Mouse (Mus musculus): ENCODE data around the gene Gm20662. TPM values are rescaled to one million over a fixed set of nuclear protein-coding genes. Genes with fewer than 3 reads are reported as not detected.
A peak's percentile ranks its signal among the peaks of the same experiment; 100 is the strongest.

The Gm20662 gene
- polyA plus RNA-seq, 1 experiment from 2014 or later = 0.69 TPM

DNA sequence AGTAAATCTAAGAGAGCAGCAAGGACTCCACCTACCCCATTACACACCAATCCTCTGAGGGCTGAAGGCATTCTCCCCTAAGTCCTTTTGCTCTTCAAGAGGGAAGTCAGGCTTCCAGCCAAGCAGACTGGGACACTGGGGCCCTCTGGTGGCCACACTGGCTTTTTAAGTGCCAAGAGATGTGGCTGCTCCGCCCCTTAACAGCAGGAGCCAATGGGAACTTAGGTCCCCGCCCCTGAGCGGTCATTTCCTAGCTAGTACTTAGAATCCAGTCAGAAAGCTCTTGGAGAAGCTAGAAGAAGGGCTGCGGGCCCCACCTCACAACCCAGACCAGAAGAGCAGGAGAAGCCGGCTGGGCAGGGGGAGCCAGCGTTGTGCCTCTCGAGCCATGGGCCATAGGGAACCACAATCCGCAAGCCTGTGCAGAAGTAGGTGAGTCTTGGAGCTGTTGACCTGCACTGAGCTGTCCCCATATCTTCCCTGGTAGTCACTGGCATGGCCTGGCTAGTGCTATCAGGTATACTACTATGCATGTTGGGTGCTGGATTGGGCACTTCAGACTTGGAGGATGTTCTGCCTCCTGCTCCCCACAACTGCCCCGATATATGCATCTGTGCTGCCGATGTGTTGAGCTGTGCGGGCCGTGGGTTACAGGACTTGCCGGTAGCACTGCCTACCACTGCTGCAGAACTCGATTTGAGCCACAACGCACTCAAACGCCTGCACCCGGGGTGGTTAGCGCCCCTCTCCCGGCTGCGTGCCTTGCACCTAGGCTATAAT lies 56.9 kb downstream of the Gm20662 start, which contains the start of gene Amigo3:
TSS of gene Amigo3 (plus strand) at position 275 of the 780 bp plus-strand sequence.
- Histone ChIP-seq H3K9me3 (no peaks in the 10 kb centered on the region), H3K27me3 (ENCODE audit: insufficient read depth, poor library complexity, severe bottlenecking) (no peaks in the 10 kb centered on the region), H3K27ac (peak within 1 kb of the TSS; percentile 57), H3K36me3 (peaks cover 64% of the 10 kb centered on the region), H3K4me3 (peak within 1 kb of the TSS; percentile 42), H3K4me1 (peaks cover 26% of the 10 kb centered on the region)
- DNase-seq (ENCODE audit: low spot score) = peak; percentile 97
- WGBS = 54% methylated on average over 20 of the region's 20 CpGs

DNA sequence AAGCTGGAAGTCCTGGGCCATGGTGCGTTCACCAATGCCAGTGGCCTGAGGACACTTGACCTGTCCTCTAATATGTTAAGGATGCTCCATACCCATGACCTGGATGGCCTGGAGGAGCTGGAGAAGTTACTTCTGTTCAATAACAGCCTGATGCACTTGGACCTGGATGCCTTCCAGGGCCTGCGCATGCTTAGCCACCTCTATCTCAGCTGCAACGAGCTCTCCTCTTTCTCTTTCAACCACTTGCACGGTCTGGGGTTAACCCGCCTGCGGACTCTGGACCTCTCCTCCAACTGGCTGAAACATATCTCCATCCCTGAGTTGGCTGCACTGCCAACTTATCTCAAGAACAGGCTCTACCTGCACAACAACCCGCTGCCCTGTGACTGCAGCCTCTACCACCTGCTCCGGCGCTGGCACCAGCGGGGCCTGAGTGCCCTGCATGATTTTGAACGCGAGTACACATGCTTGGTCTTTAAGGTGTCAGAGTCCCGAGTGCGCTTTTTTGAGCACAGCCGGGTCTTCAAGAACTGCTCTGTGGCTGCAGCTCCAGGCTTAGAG lies 57.6 kb downstream of the Gm20662 start:
- no peaks in the 10 kb centered on the region for H3K9me3 ChIP-seq
- no peaks in the 10 kb centered on the region for H3K27me3 ChIP-seq (ENCODE audit: insufficient read depth, poor library complexity, severe bottlenecking)
- H3K27ac ChIP-seq = peak overlapping the region; percentile 57
- H3K4me3 ChIP-seq = no peak overlapping the region
- peak; percentile 74 for DNase-seq (ENCODE audit: low spot score)
- 91% methylated on average over 15 of the region's 15 CpGs for WGBS
- H3K4me1 ChIP-seq = peaks cover 20% of the 10 kb centered on the region
- H3K36me3 ChIP-seq = peaks cover 71% of the 10 kb centered on the region

DNA sequence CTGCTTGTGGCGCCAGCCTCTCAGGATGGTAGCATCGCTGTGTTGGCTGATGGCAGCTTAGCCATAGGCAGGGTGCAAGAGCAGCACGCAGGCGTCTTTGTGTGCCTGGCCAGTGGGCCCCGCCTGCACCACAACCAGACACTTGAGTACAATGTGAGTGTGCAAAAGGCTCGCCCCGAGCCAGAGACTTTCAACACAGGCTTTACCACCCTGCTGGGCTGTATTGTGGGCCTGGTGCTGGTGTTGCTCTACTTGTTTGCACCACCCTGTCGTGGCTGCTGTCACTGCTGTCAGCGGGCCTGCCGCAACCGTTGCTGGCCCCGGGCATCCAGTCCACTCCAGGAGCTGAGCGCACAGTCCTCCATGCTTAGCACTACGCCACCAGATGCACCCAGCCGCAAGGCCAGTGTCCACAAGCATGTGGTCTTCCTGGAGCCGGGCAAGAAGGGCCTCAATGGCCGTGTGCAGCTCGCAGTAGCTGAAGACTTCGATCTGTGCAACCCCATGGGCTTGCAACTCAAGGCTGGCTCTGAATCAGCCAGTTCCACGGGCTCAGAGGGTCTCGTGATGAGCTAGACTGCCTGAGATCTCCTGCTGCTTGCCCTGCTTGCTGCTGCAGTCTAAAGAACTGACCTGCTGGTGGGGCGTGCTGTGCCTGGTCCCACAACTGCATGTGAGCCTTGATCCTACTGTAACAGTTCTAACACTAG lies 58.3 kb downstream of the Gm20662 start:
- WGBS = 84% methylated on average over 22 of the region's 22 CpGs
- peaks cover 78% of the 10 kb centered on the region for H3K36me3 ChIP-seq
- no peak overlapping the region for H3K4me3 ChIP-seq
- no peaks in the 10 kb centered on the region for H3K9me3 ChIP-seq
- peak; percentile 75 for DNase-seq (ENCODE audit: low spot score)
- no peak overlapping the region for H3K27ac ChIP-seq
- no peaks in the 10 kb centered on the region for H3K27me3 ChIP-seq (ENCODE audit: insufficient read depth, poor library complexity, severe bottlenecking)
- peaks cover 19% of the 10 kb centered on the region for H3K4me1 ChIP-seq

DNA sequence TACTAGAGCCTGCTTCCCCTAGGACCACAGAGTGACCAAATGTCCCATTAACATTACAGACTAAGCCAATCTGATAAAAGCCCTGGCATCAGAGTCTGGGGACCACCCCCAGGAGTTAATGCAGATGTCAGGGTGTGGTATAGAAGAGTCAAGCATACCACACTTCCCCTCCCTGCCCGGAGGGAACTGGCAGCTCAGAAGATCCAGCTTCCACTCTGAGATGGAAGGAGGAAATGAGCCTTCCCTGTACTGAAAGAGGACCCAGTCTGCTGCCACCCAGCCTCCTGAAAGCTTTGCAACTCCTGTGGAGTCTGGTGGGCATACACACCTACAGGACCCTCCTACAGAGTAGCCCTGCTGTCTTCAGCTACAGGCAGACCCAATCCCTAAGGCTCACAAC lies 58.9 kb downstream of the Gm20662 start:
- Histone ChIP-seq H3K4me3 (no peak overlapping the region), H3K27ac (no peak overlapping the region), H3K9me3 (no peaks in the 10 kb centered on the region), H3K4me1 (peaks cover 14% of the 10 kb centered on the region), H3K36me3 (peaks cover 84% of the 10 kb centered on the region), H3K27me3 (ENCODE audit: insufficient read depth, poor library complexity, severe bottlenecking) (no peaks in the 10 kb centered on the region)
- WGBS = 63% methylated on average over 1 of the region's 1 CpGs
- DNase-seq (ENCODE audit: low spot score) = peak; percentile 68

DNA sequence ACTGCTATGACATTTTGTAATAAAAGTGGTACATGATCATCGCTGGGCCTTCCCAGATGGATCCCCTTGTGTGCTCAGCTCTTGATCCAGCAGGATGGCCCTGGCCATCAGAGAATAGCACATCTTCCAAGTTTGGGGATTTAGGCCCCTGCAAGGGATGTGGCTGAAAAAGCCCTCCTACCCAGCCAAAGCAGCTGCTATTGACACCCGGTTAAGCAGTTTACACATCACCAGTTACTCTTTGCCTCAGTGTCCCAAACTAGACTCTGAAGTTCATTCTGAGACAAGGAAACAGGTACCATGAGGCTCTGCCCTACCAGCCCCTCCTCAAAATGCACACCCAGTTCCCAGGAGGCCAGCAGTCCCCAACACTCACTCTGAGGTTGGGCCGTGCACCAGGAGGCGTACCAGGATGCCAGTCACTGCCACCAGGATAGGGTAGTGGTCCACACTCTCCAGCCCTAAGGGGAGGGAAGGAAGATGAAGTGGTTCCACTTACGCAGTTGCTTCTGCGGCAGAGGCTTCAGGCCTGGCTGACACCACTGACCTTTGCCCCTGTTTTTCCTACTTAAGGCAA lies 59.6 kb downstream of the Gm20662 start:
- H3K9me3 ChIP-seq = no peaks in the 10 kb centered on the region
- no peak overlapping the region for H3K4me3 ChIP-seq
- H3K27me3 ChIP-seq (ENCODE audit: insufficient read depth, poor library complexity, severe bottlenecking) = no peaks in the 10 kb centered on the region
- peak; percentile 55 for DNase-seq (ENCODE audit: low spot score)
- H3K27ac ChIP-seq = no peak overlapping the region
- H3K36me3 ChIP-seq = peaks cover 83% of the 10 kb centered on the region
- H3K4me1 ChIP-seq = peaks cover 19% of the 10 kb centered on the region
- 89% methylated on average over 6 of the region's 6 CpGs for WGBS

DNA sequence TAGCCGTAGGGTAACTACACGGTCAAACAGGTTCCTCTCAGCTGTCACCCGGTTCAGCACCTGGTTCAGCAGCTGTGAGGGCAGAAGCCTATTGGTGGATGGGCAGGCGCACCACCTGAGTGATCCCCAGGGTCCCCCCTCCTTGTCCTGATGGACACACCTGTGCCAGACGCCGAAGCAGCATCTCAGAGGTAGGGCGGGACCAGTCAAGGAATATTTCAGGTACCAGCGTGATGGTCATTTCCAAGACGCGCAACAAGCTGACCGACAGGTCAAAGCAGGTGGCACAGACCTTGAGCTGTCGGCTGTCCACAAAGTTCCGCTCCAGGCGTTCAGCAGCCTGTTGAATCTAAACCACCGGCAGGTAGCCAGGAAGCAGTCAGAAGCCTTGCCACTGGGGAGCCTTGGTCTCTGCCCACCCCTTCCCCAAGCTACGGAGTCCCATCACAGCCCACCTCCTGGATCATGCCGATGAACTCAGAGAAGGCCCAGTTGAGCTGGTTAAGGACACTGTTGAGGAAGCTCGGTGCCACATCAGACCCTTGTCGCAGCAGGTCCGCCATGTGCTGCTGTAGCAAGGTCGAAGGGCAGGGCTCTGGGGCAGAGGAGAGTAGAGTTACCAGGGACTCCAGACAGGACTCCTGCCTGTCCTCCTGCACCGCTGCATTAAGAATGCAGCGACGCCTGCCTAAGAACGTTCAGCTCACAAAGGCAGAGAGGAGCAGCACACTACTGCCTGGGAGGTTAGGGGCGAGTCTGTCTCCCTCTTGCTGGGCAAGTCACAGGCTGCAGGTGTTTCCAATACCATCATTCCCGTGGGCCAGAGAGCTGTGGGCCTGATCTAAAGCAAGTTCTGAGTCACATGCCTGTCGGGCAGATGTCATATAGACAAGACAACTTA lies 60.5 kb downstream of the Gm20662 start:
- H3K4me3 ChIP-seq = no peak overlapping the region
- H3K27ac ChIP-seq = no peak overlapping the region
- peaks cover 80% of the 10 kb centered on the region for H3K36me3 ChIP-seq
- H3K27me3 ChIP-seq (ENCODE audit: insufficient read depth, poor library complexity, severe bottlenecking) = no peaks in the 10 kb centered on the region
- H3K9me3 ChIP-seq = no peaks in the 10 kb centered on the region
- 83% methylated on average over 28 of the region's 28 CpGs for WGBS
- H3K4me1 ChIP-seq = peaks cover 23% of the 10 kb centered on the region
- peak; percentile 74 for DNase-seq (ENCODE audit: low spot score)

DNA sequence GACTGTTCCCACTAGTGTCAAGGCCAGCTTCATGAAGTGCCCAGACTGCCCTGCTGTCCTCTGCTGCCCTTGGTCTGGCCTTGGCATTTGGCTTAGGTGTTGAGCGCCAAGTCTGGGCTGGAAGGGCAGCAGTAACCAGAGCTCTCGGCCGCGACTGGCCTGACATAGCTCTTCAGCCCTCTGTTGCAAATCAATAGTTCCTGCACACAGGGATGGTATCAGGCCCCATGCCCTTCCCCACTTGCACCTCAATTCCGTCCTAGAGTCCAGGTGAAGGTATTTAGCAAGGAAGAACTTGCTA lies 61.1 kb downstream of the Gm20662 start:
- Histone ChIP-seq H3K4me3 (no peak overlapping the region), H3K27me3 (ENCODE audit: insufficient read depth, poor library complexity, severe bottlenecking) (no peaks in the 10 kb centered on the region), H3K4me1 (peaks cover 22% of the 10 kb centered on the region), H3K27ac (no peak overlapping the region), H3K36me3 (peaks cover 79% of the 10 kb centered on the region), H3K9me3 (no peaks in the 10 kb centered on the region)
- WGBS = 90% methylated on average over 5 of the region's 5 CpGs
- peak; percentile 70 for DNase-seq (ENCODE audit: low spot score)

DNA sequence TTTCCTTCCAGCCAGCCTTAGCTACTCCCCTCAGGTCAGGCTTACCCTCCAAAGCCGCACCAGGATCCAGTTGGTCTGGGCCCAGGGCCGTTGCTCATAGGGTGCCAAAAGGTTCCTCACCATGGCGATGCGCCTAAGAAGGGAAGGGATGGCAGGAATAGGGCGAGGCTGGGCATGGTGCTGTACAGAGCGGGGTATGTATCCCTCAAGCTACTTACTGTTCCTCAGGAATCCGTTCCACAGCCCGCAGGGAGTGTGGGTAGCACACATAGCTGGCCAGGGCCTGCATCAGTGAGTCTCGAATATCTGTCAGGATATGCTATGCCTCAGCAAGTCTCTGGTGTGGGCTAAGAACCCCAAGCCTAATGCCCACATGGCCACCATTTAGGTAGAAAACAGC lies 62.1 kb downstream of the Gm20662 start:
- no peak overlapping the region for H3K27ac ChIP-seq
- H3K36me3 ChIP-seq = peaks cover 90% of the 10 kb centered on the region
- 91% methylated on average over 9 of the region's 9 CpGs for WGBS
- H3K4me1 ChIP-seq = peaks cover 12% of the 10 kb centered on the region
- no peak for DNase-seq (ENCODE audit: low spot score)
- H3K4me3 ChIP-seq = no peak overlapping the region
- H3K27me3 ChIP-seq (ENCODE audit: insufficient read depth, poor library complexity, severe bottlenecking) = no peaks in the 10 kb centered on the region
- no peaks in the 10 kb centered on the region for H3K9me3 ChIP-seq

DNA sequence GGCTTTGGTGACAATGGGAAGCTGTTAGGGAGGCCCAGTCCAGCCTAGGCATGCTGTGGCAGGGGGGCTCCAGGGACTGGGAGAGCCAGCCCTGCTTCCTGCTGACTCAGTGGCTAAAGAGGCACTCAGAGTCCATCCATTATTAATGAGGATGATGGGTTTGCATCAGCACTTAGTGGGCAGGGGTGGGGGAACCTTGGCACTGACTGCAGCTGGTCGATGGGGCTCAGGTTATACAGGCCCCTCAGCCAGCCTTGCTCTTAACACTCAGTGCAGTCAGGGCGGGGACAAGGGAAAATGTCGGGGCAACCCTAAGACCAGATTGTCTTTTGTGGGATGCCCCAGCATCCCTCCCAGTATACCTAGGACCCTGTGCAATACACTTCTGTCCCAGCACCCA lies 66.0 kb downstream of the Gm20662 start:
- peaks cover 78% of the 10 kb centered on the region for H3K36me3 ChIP-seq
- DNase-seq (ENCODE audit: low spot score) = no peak

DNA sequence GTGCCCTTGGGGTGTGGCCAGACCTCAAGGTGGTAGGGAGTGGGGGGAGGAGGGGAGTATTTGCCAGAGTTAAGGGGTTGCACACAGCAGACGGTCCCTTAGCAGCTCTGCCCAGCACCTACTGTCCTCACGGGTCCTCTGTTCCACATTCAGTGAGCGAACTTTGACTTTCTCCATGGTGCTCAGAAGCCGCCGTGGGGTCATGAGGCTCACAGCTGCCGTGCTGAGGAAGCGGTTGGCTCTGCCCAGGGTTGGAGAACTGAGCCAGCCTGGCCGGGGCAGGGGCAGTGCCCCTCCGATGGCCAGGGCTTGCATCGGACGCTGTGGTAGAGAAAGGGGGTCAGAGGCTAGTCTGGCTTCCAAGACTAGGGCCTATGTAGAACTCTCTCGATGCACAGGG lies 67.2 kb downstream of the Gm20662 start:
- no peak overlapping the region for H3K27ac ChIP-seq
- peaks cover 71% of the 10 kb centered on the region for H3K36me3 ChIP-seq
- H3K4me3 ChIP-seq = no peak overlapping the region
- no peaks in the 10 kb centered on the region for H3K27me3 ChIP-seq (ENCODE audit: insufficient read depth, poor library complexity, severe bottlenecking)
- no peak for DNase-seq (ENCODE audit: low spot score)
- peaks cover 15% of the 10 kb centered on the region for H3K4me1 ChIP-seq
- no peaks in the 10 kb centered on the region for H3K9me3 ChIP-seq
- 86% methylated on average over 12 of the region's 12 CpGs for WGBS

More for the DNA sequence above, 66.0 kb downstream of the Gm20662 start:
- no peak overlapping the region for H3K27ac ChIP-seq
- H3K27me3 ChIP-seq (ENCODE audit: insufficient read depth, poor library complexity, severe bottlenecking) = no peaks in the 10 kb centered on the region
- H3K9me3 ChIP-seq = no peaks in the 10 kb centered on the region
- WGBS = 86% methylated on average over 3 of the region's 3 CpGs
- H3K4me1 ChIP-seq = peaks cover 15% of the 10 kb centered on the region
- H3K4me3 ChIP-seq = no peak overlapping the region

DNA sequence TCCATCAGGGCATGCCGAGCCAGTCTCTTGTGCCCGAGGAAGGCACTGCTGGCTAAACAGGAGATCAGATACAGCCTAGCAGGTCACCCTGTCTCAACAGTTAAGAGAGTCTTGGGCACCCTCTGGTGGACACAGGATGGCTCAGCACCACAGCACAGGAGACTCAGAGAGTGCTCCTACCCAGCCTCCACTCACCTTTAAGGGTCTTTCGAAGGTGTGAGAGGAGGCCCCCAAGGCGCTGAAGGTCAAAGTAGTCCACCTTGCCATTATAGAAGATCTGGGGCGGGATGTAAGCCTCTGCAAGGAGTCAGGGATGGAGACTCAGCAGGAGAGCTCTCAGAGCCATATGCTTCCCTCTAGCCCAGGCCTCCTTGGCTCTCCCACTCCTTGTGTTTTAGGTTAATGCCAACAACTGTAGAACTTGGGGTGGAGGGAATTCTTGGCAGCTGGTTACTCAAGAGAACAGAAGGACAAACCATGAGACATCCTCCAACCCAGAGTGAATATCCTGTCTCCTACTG lies 69.4 kb downstream of the Gm20662 start:
- Histone ChIP-seq H3K9me3 (no peaks in the 10 kb centered on the region), H3K27ac (no peak overlapping the region), H3K4me3 (no peak overlapping the region), H3K27me3 (ENCODE audit: insufficient read depth, poor library complexity, severe bottlenecking) (no peaks in the 10 kb centered on the region), H3K36me3 (peaks cover 69% of the 10 kb centered on the region), H3K4me1 (peaks cover 12% of the 10 kb centered on the region)
- DNase-seq (ENCODE audit: low spot score) = no peak
- WGBS = 31% methylated on average over 5 of the region's 5 CpGs

DNA sequence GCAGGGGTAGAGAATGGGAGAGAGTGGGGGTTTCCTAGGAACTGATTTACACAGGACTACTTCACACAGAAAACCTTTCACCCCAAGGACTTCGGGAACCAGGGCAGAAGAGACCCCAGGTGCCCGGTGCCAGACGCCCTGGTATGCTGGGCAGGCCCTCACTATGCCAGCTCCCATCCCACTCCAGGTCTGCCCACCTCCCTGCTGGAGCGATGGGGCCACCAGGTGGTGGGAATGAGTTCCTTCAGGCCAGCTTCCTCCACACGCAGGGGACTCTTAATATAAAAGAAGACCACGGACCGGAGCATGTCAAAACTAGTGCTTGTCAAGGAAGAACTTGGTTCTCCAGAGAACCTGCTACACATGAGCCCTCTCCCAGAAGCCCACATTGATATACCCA lies 71.0 kb downstream of the Gm20662 start:
- WGBS = 80% methylated on average over 7 of the region's 7 CpGs

More for the DNA sequence above, 71.0 kb downstream of the Gm20662 start:
- Histone ChIP-seq H3K4me1 (peaks cover 22% of the 10 kb centered on the region), H3K27ac (no peak overlapping the region), H3K4me3 (no peak overlapping the region), H3K36me3 (peaks cover 67% of the 10 kb centered on the region), H3K9me3 (no peaks in the 10 kb centered on the region), H3K27me3 (ENCODE audit: insufficient read depth, poor library complexity, severe bottlenecking) (no peaks in the 10 kb centered on the region)
- DNase-seq (ENCODE audit: low spot score) = no peak

All from heart, embryonic 10.5 days (tissue).